Mouse (Mus musculus): ENCODE data around the gene Oog3. TPM values are rescaled to one million over a fixed set of nuclear protein-coding genes. Genes with fewer than 3 reads are reported as not detected.

Gene Oog3
- polyA plus RNA-seq (2015; fragmentation: Nextera tagmentation; extraction: Ambion mirVana): not detected in 2 replicates

DNA sequence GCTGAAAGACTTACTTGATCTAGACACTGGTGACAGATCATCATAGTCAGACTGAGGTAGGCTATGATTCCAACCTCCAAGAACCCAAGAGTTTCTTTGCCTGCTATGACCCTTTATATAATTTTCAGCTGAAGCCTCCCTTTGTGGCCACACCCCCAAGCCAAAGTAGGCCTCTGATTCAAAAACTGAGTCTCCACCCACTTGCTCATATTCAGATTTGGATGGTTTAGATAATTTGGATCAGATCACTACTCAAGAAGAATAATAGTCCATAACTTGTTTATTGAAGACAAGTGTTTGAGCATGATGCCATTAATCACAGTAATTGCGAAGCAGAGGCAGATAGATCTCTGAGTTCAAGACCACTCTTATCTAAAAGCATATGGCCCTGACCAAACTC is at the start of gene Oog3:
Oog3 (minus strand) TSS at position 101 of the 400 bp plus-strand sequence.
- Histone ChIP-seq H3K36me3 (no peaks in the 10 kb centered on the region), H3K4me1 (no peaks in the 10 kb centered on the region), H3K9ac (no peak within 1 kb of the TSS), H3K9me3 (no peaks in the 10 kb centered on the region; the same call in 1 of the 2 replicates), H3K4me3 (no peak within 1 kb of the TSS), H3K27me3 (no peaks in the 10 kb centered on the region), H3K4me2 (no peak within 1 kb of the TSS), H3K27ac (no peak within 1 kb of the TSS)
- ATAC-seq (ENCODE audit: borderline replicate concordance, extremely low read depth, low FRiP score, low TSS enrichment): no peak
- WGBS: 86% methylated on average over 1 of the region's 1 CpGs

- H3K4me2 ChIP-seq: no peak within 1 kb of the TSS
- no peaks in the 10 kb centered on the region for H3K4me1 ChIP-seq
- no peaks in the 10 kb centered on the region for H3K27me3 ChIP-seq
- no peaks in the 10 kb centered on the region for H3K9me3 ChIP-seq
- H3K36me3 ChIP-seq: no peaks in the 10 kb centered on the region
- WGBS: 16% methylated on average over 1 of the region's 1 CpGs
- H3K9ac ChIP-seq: no peak within 1 kb of the TSS
- H3K27ac ChIP-seq: no peak within 1 kb of the TSS
- H3K4me3 ChIP-seq: no peak within 1 kb of the TSS
- no peak for ATAC-seq (ENCODE audit: borderline replicate concordance, extremely low read depth, low FRiP score, low TSS enrichment)
Observed at GRCm38 (mm10) chr4:144190419-144190818, 28.0 kb upstream of the Oog3 start, which contains the start of gene Oog2. Gene Oog2 (plus strand): TSS chr4:144190719.

Other genes starting within 250 kb of the Oog3 start
- not detected in 2 replicates for gene Pramef25, start 211.6 kb downstream of the Oog3 start, polyA plus RNA-seq (2015; fragmentation: Nextera tagmentation; extraction: Ambion mirVana)
- gene Gm13101, start 195.7 kb downstream of the Oog3 start, polyA plus RNA-seq (2015; fragmentation: Nextera tagmentation; extraction: Ambion mirVana): not detected in 2 replicates
- not detected in 2 replicates for gene Pramef17, start 168.3 kb downstream of the Oog3 start, polyA plus RNA-seq (2015; fragmentation: Nextera tagmentation; extraction: Ambion mirVana)
- not detected in 2 replicates for gene Pramel4, start 103.5 kb downstream of the Oog3 start, polyA plus RNA-seq (2015; fragmentation: Nextera tagmentation; extraction: Ambion mirVana)
- not detected in 2 replicates for gene Gm13102, start 56.2 kb downstream of the Oog3 start, polyA plus RNA-seq (2015; fragmentation: Nextera tagmentation; extraction: Ambion mirVana)
- not detected in 2 replicates for gene Oog2, start 28.1 kb upstream of the Oog3 start, polyA plus RNA-seq (2015; fragmentation: Nextera tagmentation; extraction: Ambion mirVana)
- gene C87977, start 50.7 kb upstream of the Oog3 start, polyA plus RNA-seq (2015; fragmentation: Nextera tagmentation; extraction: Ambion mirVana): not detected in 2 replicates
- not detected in 2 replicates for gene Pramel5, start 117.8 kb upstream of the Oog3 start, polyA plus RNA-seq (2015; fragmentation: Nextera tagmentation; extraction: Ambion mirVana)
- not detected in 2 replicates for gene Gm13128, start 167.6 kb upstream of the Oog3 start, polyA plus RNA-seq (2015; fragmentation: Nextera tagmentation; extraction: Ambion mirVana)
- not detected in 2 replicates for gene Gm13119, start 195.3 kb upstream of the Oog3 start, polyA plus RNA-seq (2015; fragmentation: Nextera tagmentation; extraction: Ambion mirVana)
- not detected in 2 replicates for gene Pramef20, start 215.3 kb upstream of the Oog3 start, polyA plus RNA-seq (2015; fragmentation: Nextera tagmentation; extraction: Ambion mirVana)
- 0.15 TPM in 1 of 2 replicates, not detected in the other for gene Pramef12, start 245.8 kb upstream of the Oog3 start, polyA plus RNA-seq (2015; fragmentation: Nextera tagmentation; extraction: Ambion mirVana)

All from lung, embryonic 15.5 days (tissue).